Mouse (Mus musculus) CH12.LX (cell line): ENCODE results near the gene Exoc6b. TPM values are rescaled to one million over a fixed set of nuclear protein-coding genes. Genes with fewer than 3 reads are reported as not detected.
A peak's percentile ranks its signal among the peaks of the same experiment; 100 is the strongest.

ENCODE experiments used
- DNase-seq: peaks from one replicate; pipeline ENCODE4 v3.0.0-alpha.2; 2013; ENCODE audit errors: extremely low read depth
- H3K27ac ChIP-seq: 2 replicates; pipeline ENCODE4 v1.5.1; 2012; ENCODE audit warnings: low read depth, mild to moderate bottlenecking, control low read depth, moderate library complexity; ENCODE audit not compliant: insufficient read depth
- H3K27me3 ChIP-seq: replicated peaks from 2 replicates; pipeline ENCODE3; 2012; ENCODE audit warnings: inconsistent platforms
- H3K36me3 ChIP-seq, 2 experiments: replicated peaks in 1 of 2; 2 replicates each; pipeline versions ENCODE3 to v1.6.1; 2012; ENCODE audit warnings: inconsistent platforms in 1 of 2, low read length in 1 of 2, mild to moderate bottlenecking in 1 of 2, mixed read lengths in 1 of 2, moderate library complexity in 1 of 2; ENCODE audit not compliant: control insufficient read depth in 1 of 2, insufficient read depth in 1 of 2
- H3K4me1 ChIP-seq, 2 experiments: 2 replicates each; pipeline ENCODE4 v1.6.1; 2012; ENCODE audit warnings: inconsistent platforms in 1 of 2, moderate library complexity in 1 of 2; ENCODE audit not compliant: insufficient read depth in 2 of 2, control insufficient read depth in 1 of 2
- H3K4me2 ChIP-seq: 2 replicates; pipeline ENCODE4 v1.6.1; 2012; ENCODE audit warnings: low read depth, mild to moderate bottlenecking, control low read depth; ENCODE audit not compliant: poor library complexity, insufficient read depth, severe bottlenecking
- H3K4me3 ChIP-seq, 3 experiments: fragments of 150-350 bp in 1 of 3; sonication (generic) in 1 of 3; replicated peaks in 1 of 3; 2 replicates each; pipeline versions ENCODE3 to v1.5.1; 2011 to 2012; ENCODE audit warnings: low read depth in 2 of 3, low read length in 2 of 3, mild to moderate bottlenecking in 2 of 3, moderate library complexity in 2 of 3, control low read depth in 1 of 3, improper control_type of control experiment in 1 of 3, inconsistent platforms in 1 of 3, mixed read lengths in 1 of 3; ENCODE audit not compliant: poor library complexity in 1 of 3
- H3K79me2 ChIP-seq: replicated peaks from 2 replicates; pipeline ENCODE4 v1.6.1; 2012; ENCODE audit warnings: mild to moderate bottlenecking, moderate library complexity; ENCODE audit not compliant: control insufficient read depth, poor library complexity, insufficient read depth, severe bottlenecking; ENCODE audit errors: extremely low read depth
- H3K9ac ChIP-seq: 2 replicates; pipeline ENCODE4 v1.6.1; 2012; ENCODE audit warnings: low read depth, mild to moderate bottlenecking, control low read depth, moderate library complexity; ENCODE audit not compliant: insufficient read depth
- H3K9me3 ChIP-seq: replicated peaks from 2 replicates; pipeline ENCODE3; 2012; ENCODE audit warnings: low read length, inconsistent platforms, mixed read lengths
- CHD1 ChIP-seq: IDR thresholded peaks from 2 replicates; pipeline ENCODE4 v1.6.1; 2012; ENCODE audit warnings: low read depth, low read length, improper control_type of control experiment, inconsistent platforms
- CHD2 ChIP-seq: IDR thresholded peaks from 2 replicates; pipeline ENCODE4 v1.6.1; 2011; ENCODE audit warnings: low read length, improper control_type of control experiment
- CTCF ChIP-seq, 2 experiments: IDR thresholded peaks in 1 of 2; conservative IDR thresholded peaks in 1 of 2; 2 replicates each; pipeline ENCODE4 v1.5.1; 2011 to 2012; ENCODE audit warnings: low read depth in 2 of 2, low read length in 2 of 2, improper control_type of control experiment in 1 of 2, inconsistent platforms in 1 of 2, mild to moderate bottlenecking in 1 of 2, moderate library complexity in 1 of 2
- E2F4 ChIP-seq: IDR thresholded peaks from 2 replicates; pipeline ENCODE4 v1.6.1; 2011; ENCODE audit warnings: low read depth, low read length, improper control_type of control experiment; ENCODE audit not compliant: insufficient replicate concordance
- EP300 ChIP-seq: IDR thresholded peaks from 2 replicates; pipeline ENCODE4 v1.6.1; 2011; ENCODE audit warnings: low read length, improper control_type of control experiment
- GABPA ChIP-seq: IDR thresholded peaks from 2 replicates; pipeline ENCODE4 v1.6.1; 2012; ENCODE audit warnings: low read depth, low read length, improper control_type of control experiment, inconsistent platforms; ENCODE audit not compliant: insufficient replicate concordance
- HCFC1 ChIP-seq: IDR thresholded peaks from 2 replicates; pipeline ENCODE4 v1.6.1; 2012; ENCODE audit warnings: low read depth, mild to moderate bottlenecking, inconsistent platforms, low read length, improper control_type of control experiment
- JUN ChIP-seq: IDR thresholded peaks from 2 replicates; pipeline ENCODE4 v1.6.1; 2011; ENCODE audit warnings: low read depth, mild to moderate bottlenecking, low read length, improper control_type of control experiment, moderate library complexity; ENCODE audit not compliant: insufficient read depth
- JUND ChIP-seq: conservative IDR thresholded peaks from 2 replicates; pipeline ENCODE4 v1.6.1; 2011; ENCODE audit warnings: low read depth, low read length, improper control_type of control experiment
- MAFK ChIP-seq: IDR thresholded peaks from 2 replicates; pipeline ENCODE4 v1.6.1; 2011; ENCODE audit warnings: low read length, improper control_type of control experiment; ENCODE audit not compliant: insufficient replicate concordance
- MAX ChIP-seq: IDR thresholded peaks from 2 replicates; pipeline ENCODE4 v1.6.1; 2011; ENCODE audit warnings: low read length, improper control_type of control experiment
- MEF2A ChIP-seq: IDR thresholded peaks from 2 replicates; pipeline ENCODE4 v1.6.1; 2014; ENCODE audit warnings: low read depth, mild to moderate bottlenecking, inconsistent platforms, low read length, improper control_type of control experiment, borderline replicate concordance
- MYC ChIP-seq: IDR thresholded peaks from 2 replicates; pipeline ENCODE4 v1.6.1; 2011; ENCODE audit warnings: low read depth, mild to moderate bottlenecking, improper control_type of control experiment, low read length
- NELFE ChIP-seq: IDR thresholded peaks from 2 replicates; pipeline ENCODE4 v1.6.1; 2011; ENCODE audit warnings: low read depth, low read length, improper control_type of control experiment
- NRF1 ChIP-seq: IDR thresholded peaks from 2 replicates; pipeline ENCODE4 v1.6.1; 2014; ENCODE audit warnings: low read depth, mild to moderate bottlenecking, inconsistent platforms, low read length, improper control_type of control experiment, moderate library complexity
- PAX5 ChIP-seq: IDR thresholded peaks from 2 replicates; pipeline ENCODE4 v1.6.1; 2012; ENCODE audit warnings: low read length, inconsistent platforms, mixed read lengths
- RAD21 ChIP-seq: IDR thresholded peaks from 2 replicates; pipeline ENCODE4 v1.6.1; 2011; ENCODE audit warnings: low read depth, mild to moderate bottlenecking, low read length, improper control_type of control experiment, moderate library complexity
- SIN3A ChIP-seq: IDR thresholded peaks from 2 replicates; pipeline ENCODE4 v1.6.1; 2012; ENCODE audit warnings: low read length, improper control_type of control experiment, inconsistent platforms
- TCF12 ChIP-seq: IDR thresholded peaks from 2 replicates; pipeline ENCODE4 v1.6.1; 2014; ENCODE audit warnings: low read depth, mild to moderate bottlenecking, inconsistent platforms, low read length, improper control_type of control experiment
- UBTF ChIP-seq: IDR thresholded peaks from 2 replicates; pipeline ENCODE4 v1.6.1; 2012; ENCODE audit warnings: low read depth, mild to moderate bottlenecking, inconsistent platforms, low read length, improper control_type of control experiment, moderate library complexity
- USF1 ChIP-seq: IDR thresholded peaks from 2 replicates; pipeline ENCODE4 v1.6.1; 2014; ENCODE audit warnings: low read depth, mild to moderate bottlenecking, inconsistent platforms, low read length, improper control_type of control experiment
- ZKSCAN1 ChIP-seq: IDR thresholded peaks from 2 replicates; pipeline ENCODE4 v1.6.1; 2012; ENCODE audit warnings: low read depth, inconsistent platforms, low read length, improper control_type of control experiment, borderline replicate concordance
- ZNF384 ChIP-seq: IDR thresholded peaks from 2 replicates; pipeline ENCODE4 v1.6.1; 2012; ENCODE audit warnings: low read depth, low read length, improper control_type of control experiment, inconsistent platforms
- dilution Hi-C: fragments of 300-500 bp; cut with MboI; formaldehyde crosslinking; loops from 2 replicates; pipeline ENCODE4 v1.14.3; 2020; ENCODE audit warnings: low sequenced_read_pairs; ENCODE audit not compliant: extremely low pct_unique_long_range_greater_than_20kb, extremely low pct_ligation_motif_present
- in situ Hi-C: fragments of 300-500 bp; cut with MboI; formaldehyde crosslinking; loops from 3 replicates; pipeline ENCODE4 v1.14.3; 2019; ENCODE audit warnings: low sequenced_read_pairs, low pct_ligation_motif_present, low pct_unique_long_range_greater_than_20kb, mixed read lengths
- polyA plus RNA-seq: library from polyadenylated mRNA; unstranded; fragments of >175 nt; gene quantifications from 2 replicates; pipeline ENCODE4 v1.2.1, GENCODE M21; 2012; ENCODE audit warnings: low read depth; ENCODE audit not compliant: insufficient read length
- total RNA-seq, 2 experiments: library from RNA; depleted of rRNA; stranded (reverse); fragments of 300-350 nt in 1 of 2; fragments of >200 nt in 1 of 2; gene quantifications; 2 replicates each; pipeline ENCODE4 v1.2.3; 2012 to 2014

The Exoc6b gene
- total and polyA plus RNA-seq, 3 experiments = 1.7 to 5.2 (median 3.5) TPM

GRCm38 (mm10) chr6:84589742-84590686 is 479.3 kb downstream of the Exoc6b start (continued):
- TF ChIP-seq USF1 (no peak), JUN (no peak), CTCF (conservative IDR thresholded peaks at IDR 0.05 in 1 of 2, IDR thresholded peaks at IDR 0.05 in 1 of 2; ENCODE audit: low read depth in 2 of 2, low read length in 2 of 2) (peak; percentile 74 to 92), NRF1 (peak; percentile 25; the same call in 1 of the 2 replicates), MEF2A (no peak), HCFC1 (no peak), PAX5 (no peak), E2F4 (no peak), ZKSCAN1 (no peak), MYC (no peak), UBTF (no peak)

DNA sequence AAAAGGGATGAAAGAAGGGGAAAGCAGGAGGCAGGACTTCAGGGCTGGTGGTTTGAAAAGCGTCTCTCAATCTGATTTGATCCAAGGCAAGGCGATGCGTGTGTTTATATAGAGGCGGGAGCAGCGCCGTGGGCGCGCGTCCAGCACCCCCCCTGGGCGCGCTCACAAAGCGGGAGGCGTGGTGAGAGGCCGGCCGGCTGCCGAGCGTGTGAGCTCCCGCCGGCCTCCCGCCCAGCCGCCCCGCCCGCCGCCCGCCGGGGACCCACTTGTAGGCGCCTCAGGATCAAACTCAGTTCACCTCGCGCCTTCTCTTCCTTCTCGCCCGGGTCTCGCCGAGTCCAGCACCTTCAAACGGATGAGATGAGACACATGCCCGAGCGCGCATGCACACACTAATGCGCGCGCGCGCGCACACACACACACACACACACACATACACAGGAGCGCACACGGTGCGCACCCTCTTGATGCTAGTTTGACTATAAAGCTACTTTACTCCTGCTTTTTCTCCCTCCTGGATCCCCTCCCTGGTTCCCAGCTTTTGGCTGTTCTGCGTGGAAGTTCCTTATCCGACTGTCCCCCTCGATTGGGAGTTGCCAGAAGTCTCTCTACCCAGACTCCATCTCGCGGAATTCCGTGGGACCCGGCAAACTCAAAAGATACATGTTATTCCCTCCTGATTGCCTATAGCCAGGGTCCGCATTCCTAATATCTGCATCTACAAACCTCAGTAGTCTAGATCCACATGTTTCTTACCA is 480.2 kb downstream of the Exoc6b start:
- in situ Hi-C loops = loop anchor here (10.0 to 25.0 kb wide), 3 partner anchors 177 to 494 kb away; no protein-coding TSS in a partner anchor
- dilution Hi-C loops = no loop called here
- H3K4me1 ChIP-seq = peaks cover 0 to 21% of the 10 kb centered on the region in 2 experiments; a peak in 3 of 4 replicates
- no peaks in the 10 kb centered on the region for H3K79me2 ChIP-seq
- DNase-seq = no peak
- no peak overlapping the region for H3K27ac ChIP-seq
- peaks cover 25% of the 10 kb centered on the region for H3K9me3 ChIP-seq
- no peak overlapping the region for H3K4me3 ChIP-seq
- no peaks in the 10 kb centered on the region for H3K36me3 ChIP-seq
- no peak overlapping the region for H3K9ac ChIP-seq
- TF ChIP-seq EP300 = no peak
- no peak for TF ChIP-seq TCF12
- peak; percentile 33; the same call in 1 of the 2 replicates for TF ChIP-seq NRF1
- peaks cover 78% of the 10 kb centered on the region for H3K27me3 ChIP-seq
- H3K4me2 ChIP-seq = peak overlapping the region; percentile 74

DNA sequence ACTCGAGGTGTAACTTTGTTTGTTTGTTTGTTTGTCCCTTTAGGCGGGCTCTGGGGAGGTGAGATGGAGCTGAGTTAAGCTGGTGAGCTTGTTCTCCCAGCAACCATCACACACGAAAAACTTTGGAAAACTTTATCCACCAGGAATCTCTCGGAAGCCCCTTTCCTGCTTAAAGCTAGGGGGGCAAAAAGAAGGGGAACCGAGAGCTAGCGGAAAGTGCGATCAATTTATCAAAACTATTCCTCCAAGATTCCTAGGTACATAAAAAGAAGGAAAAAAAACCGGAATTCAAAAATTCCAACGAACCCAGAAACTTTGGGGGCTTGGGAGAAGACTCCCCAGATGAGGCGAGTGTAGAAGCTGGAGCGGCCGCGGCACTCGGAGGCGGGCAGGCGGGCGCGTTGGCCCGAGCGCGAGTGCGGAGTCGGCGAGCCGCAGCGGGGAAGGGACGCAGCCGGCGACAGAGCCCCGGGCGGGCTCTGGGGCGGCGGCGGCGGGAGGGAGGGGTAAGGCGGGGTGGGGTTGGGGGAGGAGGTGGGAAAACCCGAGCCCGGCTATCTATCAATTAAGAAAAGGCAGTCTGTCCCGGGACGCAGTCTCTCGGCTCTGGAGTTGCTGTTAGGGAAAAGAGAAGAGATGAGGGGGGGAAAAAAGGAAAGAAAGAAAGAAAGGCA is 481.0 kb downstream of the Exoc6b start:
- no peak overlapping the region for H3K9ac ChIP-seq
- TF ChIP-seq JUND = no peak
- no peak for TF ChIP-seq MAX
- TF ChIP-seq MEF2A = no peak
- TF ChIP-seq MYC = no peak
- no peak for TF ChIP-seq NRF1
- no peak for TF ChIP-seq MAFK
- no peak for TF ChIP-seq EP300
- no peak for TF ChIP-seq RAD21
- no peak for TF ChIP-seq CHD2
- no peak for TF ChIP-seq TCF12
- TF ChIP-seq SIN3A = no peak
- TF ChIP-seq CHD1 = no peak
- TF ChIP-seq ZNF384 = no peak
- TF ChIP-seq NELFE = no peak
- no peak for TF ChIP-seq GABPA
- TF ChIP-seq, all 38 proteins: peak for 0
- Histone ChIP-seq H3K4me1 (peaks cover 0 to 25% of the 10 kb centered on the region in 2 experiments; a peak in 3 of 4 replicates), H3K27me3 (peaks cover 78% of the 10 kb centered on the region), H3K79me2 (no peaks in the 10 kb centered on the region), H3K9me3 (peaks cover 30% of the 10 kb centered on the region), H3K4me3 (no peak overlapping the region), H3K36me3 (no peaks in the 10 kb centered on the region), H3K27ac (no peak overlapping the region), H3K4me2 (peak overlapping the region; percentile 74)
- no peak for DNase-seq
- in situ Hi-C loops = loop anchor here (10.0 to 25.0 kb wide), 3 partner anchors 176 to 494 kb away; no protein-coding TSS in a partner anchor
- dilution Hi-C loops = no loop called here
